Mouse (Mus musculus) lung, adult 18-20 months (tissue): Measurements from ENCODE around the gene Sync.
A peak's percentile ranks its signal among the peaks of the same experiment; 100 is the strongest.

Experiments used
- DNase-seq, 2 experiments: peaks; one replicate each; pipeline ENCODE4 v3.0.0; 2022; ENCODE audit warnings: mixed read lengths in 2 of 2

Sync gene

DNA sequence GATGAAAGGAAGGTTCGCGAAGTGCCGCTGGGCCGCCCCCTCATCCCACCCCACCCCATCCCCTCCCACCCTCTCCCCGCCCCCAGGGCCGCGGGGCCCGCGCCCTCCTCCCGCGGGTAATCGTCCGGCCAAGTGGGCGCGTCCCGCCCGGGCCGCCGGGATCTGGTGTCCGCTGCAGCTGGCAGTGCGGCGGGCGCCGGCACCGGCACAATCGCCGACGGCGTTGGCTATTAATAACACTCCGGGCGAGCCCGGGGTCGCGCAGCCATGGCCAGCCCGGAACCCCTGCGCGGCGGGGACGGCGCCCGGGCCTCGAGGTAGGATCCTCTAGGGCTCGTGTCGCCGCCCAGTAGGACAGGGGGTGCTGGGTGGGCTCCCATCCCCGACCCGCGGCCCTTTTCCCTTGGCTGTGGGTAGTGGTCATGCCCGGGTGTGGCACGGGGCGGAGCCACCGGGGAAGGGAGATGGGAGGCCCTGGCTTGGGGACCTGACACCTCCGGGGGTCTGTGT is at the start of gene Sync:
TSS of gene Sync (plus strand) at position 146 of the 510 bp plus-strand sequence.
- peak in 1 of 2 experiments; percentile 19 for DNase-seq

DNA sequence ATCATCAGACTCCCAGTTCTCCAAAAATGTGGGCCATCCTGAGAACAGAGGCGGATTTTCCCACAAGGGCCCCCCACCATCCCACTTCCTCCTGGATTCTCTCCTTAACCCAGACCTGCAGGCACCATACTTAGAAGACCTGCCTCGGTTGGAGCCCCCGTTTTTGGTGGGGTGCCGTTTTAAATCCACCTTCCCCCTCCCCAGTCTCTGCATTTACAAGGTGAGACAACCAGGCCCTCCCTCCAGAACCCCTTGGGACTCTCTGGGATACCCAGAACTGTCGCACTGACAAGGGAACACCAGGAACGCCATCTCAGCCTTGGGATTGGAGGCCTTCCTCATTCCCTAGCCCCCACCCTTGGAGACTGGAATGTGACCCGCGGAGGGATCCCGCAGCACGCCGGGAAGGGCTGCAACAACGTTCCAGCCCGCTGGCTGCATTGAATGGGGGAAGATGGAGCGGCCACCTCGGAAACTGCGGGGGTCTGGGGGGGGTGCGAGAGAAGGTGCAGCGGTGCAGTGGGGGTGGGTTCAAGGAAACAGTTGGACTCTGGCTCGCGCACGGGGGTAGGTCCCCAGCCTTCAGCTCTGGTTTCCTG is 49.5 kb upstream of the Sync start:
- DNase-seq, result no peak

DNA sequence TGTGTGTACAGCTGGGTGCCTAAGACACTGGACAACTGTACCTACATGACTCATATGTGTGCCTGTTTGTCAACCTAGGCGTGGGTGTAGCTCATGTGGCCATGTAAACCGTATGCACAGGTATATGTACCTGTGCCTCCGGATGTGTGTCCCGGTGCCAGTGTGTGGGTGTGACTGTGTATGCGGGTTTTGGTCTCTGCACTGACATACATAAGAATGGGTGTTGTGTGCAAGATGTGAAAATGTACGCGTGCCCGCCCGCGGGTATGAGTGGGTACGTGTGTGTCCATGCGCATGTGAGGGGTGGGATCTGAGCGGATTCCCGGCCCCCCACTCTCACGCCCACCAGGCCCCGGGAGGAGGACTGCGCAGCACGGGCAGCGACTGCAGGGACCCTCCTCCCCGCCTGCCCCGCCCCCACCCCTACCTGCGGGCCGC is 48.8 kb upstream of the Sync start:
- no peak for DNase-seq

DNA sequence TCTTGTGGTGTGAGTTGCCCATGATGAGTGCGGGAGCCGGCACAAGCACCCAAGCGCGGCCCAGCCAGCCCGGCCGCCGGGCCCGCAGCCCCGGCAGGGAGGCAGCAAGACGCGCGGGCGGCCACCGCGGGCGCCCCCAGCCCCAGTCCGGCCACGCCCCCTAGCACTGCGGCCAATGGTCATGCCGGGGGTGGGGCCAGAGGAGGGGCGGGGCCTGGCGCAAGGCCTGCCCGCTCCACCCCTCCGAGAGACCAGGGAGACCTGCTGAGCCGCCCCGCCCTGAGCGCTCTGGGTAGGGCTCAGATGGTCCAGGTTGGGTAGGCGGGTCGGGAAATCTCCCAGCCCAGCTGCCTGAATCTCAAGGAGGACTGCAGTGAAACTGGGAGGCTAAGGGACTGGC is 48.3 kb upstream of the Sync start:
- DNase-seq, result peak; percentile 75 to 82

DNA sequence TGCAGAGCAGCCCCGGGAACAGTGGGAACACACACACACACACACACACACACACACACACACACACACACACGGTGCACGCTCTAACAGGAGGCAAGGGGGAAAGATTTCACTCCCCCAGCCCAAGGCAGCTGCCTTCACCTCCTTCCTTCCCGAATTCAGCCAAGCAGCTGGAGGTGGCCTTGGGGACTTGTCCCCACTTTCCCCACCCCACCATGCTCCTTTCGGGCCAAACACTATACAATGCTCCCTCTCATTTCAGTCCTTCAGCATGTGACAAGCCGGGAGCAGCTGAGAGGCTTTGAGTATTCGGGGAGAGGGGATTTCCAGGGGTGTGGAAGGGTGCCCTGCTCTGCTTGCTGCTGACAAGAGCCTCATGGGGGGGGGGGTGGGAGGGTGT is 45.5 kb upstream of the Sync start:
- no peak for DNase-seq

DNA sequence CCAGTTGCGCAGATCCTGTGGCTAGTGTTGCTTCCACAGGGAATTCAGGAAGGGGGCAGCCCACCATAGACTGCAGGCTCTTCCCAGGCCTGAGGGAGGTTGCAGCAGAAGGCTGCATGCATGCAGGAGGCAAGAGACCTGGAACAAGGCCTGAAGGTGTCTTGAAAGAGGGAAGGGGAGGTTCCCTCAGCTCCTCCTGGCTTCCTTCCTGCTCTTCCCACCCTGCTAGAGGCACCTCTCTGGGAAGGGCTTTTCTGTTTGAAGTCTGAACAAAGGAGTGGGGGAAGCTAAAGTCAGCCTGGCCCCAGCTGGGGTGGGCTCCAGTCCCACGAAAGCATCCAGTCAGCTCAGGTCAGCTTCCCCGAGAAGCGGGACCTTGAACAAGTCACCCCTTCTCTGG is 45.1 kb upstream of the Sync start:
- no peak for DNase-seq

DNA sequence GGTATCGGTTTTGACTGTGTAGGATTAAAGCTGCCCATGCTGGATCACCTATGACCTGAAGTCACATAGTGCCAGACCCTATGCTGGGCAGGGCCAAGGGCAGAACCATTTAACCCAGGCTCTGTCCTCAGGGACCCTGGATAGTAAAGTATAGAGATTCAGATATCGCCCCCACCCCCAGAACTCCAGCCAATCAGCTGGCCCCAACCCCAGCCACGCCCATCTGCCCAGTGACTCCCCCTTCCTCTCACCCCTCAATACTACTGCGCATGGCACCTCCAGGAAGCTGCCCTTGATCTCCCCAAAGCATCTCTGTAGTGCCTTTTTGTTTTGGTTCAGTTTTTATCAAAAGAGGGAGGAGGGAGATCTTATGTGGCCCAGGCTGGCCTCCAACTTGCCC is 44.7 kb upstream of the Sync start:
- DNase-seq, result no peak

DNA sequence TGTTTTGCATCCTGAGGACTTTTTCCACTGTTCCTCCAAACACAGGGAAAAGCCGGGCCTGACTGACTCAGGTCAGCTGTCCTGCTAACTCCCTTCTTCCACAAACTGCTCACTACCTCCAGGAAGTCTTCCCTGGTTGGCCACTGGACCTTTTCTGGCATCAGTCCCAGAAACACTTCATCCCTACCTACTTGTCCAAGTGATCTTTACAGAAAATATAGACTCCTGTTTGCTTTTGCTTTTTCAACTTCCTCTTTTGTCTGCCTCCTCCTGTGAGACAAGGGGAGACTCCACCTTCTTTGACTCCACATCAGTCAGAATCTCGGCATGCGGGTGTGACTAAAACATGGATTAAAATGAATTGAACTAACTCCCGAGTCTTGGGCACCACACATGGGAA is 42.6 kb upstream of the Sync start:
- DNase-seq, result peak; percentile 71 to 88

DNA sequence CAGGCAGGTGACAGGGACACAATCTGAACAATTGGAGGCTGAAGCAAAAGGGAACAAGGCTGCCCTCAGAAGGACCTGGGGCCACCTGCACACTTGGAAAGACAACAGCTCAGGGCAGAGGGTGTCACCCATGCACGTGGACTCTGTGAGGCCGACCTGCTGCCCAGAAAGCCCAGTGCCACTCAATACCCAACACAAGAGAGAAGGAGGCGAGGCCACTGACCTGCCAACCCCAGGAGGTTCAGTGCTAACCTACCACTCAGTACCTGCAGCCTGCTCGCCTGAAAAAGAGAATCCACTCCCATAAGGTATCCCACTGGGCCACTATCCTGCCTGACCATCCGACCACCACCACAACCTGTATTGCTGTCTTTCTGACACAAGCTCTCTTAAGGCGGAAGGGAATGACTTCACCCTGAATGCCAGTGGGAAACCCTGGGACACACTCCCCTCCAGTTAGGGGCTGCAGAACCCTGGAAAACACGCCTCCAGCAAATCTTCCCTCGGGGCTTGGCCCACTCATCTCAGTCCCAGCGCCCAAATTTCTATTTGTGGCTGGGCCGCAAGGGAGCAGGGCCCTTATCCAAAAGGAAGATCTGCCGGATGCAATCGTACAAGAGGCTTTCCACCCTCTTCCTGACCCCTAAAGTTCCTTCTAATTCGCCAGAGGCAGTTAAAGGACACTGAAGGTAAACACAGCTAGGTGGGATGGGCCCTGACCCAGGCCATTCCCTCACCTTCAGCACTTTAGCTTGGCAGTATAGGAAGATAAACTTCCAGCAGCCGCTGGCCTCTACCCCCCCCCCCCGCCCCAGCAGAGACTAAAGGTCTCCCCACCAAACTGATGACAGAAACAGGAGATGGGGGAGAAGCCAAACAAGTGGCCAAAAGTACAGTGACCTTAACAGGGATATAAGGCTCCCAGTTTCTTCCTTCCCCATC is 40.8 kb upstream of the Sync start:
- peak in 1 of 2 experiments; percentile 71 for DNase-seq

DNA sequence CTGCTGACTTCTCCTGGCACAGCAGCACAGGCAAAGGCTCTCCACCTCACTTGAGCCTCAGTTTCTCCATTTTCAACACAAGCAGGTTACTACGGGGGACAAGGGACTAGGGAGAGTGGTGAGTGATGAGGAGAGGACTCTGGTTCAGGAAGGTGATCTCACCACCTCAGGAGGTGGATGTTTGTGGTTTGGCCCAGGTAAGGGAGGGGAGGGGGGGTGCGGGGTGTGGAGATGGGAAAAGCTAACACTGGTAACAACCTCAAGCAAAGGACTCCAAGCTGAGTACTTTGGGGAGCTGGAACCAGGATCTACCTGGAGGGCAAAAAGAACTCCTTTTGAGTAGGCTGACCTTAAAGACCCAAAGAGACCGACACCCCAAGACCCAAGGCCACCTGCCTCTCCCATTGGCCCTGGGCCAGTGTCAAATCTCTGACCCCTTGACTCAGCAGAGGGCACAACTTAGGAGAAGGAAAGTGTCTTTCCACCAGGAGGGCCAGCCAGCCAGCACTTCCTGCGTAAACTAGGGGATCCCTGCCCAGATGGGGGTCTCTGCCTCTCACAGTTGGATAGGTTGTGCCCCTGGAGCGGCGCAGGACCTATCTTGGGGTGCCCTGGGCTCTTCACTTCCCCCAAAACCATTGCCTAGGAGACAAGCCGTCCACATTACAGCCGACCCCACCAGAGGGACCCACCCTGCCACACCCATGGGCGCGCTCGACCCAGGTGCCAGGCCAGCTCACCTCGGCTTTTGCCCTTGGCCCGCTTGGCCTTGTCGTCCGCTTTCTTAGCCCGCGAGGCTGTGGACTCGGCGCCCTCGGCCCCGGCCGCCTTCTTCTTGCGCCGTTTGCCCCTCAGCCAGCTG is 39.8 kb upstream of the Sync start:
- DNase-seq, result peak; percentile 54 to 63

DNA sequence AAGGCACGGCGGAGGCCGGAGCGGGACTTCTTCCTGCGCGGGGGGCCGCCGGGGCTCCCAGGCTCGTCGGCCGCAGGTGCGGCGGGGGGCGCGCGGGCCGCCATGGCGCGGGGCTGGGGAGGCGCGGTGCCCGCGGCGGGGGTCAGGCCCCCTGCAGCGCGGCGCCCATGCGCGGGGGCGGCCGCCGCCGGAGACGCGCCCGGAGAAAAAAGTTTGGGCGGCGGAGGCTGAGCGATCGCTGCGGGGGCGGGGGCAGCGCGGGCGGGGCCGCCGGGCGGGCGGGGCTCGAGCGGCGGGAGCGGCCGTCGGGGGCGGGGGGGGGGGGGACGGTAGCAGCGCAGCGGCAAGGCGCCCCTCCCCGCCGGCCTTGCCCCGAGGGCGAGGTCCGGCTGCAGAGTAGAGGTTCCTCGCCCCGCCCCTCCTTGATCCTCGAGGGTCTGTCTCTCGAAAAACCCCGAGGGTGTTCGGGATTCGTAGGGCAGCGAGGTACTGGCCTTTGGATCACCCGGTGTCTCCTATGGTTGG is 39.1 kb upstream of the Sync start:
- peak in 1 of 2 experiments; percentile 69 for DNase-seq

DNA sequence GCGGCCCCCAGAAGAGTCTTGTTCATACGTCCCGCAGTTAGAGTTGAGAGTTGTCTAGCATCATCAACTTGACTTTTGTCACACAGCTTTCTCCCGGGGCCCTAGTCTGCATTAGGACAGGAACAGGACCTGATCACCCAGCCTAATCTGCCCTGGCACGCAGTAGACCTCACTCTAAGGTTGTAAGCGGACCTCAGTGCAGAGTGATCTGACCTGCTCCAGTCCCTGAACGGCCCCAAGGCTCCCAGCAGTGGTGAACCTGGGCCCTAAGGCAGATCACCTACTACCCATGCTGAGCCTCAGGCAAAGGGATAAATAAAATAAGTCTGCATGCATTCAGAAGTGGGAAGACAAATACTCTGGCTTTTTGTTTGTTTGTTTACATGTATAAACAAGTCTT is 38.1 kb upstream of the Sync start:
- no peak for DNase-seq

DNA sequence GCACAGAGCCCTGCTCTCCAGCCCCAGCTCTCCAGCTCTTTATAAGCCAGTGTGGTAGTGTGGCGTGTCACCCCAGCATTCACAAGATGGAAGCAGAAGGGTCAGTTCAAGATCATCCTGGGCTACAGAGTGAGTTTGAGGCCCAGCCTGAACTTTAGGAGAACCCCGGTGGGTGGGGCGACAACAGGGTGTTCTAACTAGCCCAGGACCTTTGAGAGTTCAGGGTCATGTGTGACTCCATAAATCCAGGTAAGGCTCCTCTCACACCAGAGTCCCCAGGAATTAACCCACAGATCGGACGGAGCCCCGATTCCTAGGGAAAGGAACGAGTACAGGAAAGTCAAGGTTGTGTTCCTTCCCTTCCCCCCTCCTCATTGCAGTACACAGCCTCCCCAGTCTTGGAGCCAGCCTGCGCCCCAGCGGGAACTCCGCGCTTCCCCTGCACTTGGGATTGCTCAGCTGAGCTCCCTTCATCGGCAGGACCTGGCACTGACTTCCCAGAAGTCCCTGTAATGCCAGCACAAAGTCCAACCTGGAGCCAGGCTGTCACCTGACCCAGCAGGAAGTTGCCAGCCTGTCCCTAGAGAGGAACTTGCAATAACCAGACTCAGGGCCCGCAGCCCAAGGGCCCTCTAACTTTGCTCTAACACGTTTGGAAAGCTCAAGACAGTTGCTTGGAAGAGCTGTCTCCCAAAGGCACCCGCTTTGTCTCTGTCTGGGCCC is 36.5 kb upstream of the Sync start:
- peak; percentile 74 to 78 for DNase-seq

DNA sequence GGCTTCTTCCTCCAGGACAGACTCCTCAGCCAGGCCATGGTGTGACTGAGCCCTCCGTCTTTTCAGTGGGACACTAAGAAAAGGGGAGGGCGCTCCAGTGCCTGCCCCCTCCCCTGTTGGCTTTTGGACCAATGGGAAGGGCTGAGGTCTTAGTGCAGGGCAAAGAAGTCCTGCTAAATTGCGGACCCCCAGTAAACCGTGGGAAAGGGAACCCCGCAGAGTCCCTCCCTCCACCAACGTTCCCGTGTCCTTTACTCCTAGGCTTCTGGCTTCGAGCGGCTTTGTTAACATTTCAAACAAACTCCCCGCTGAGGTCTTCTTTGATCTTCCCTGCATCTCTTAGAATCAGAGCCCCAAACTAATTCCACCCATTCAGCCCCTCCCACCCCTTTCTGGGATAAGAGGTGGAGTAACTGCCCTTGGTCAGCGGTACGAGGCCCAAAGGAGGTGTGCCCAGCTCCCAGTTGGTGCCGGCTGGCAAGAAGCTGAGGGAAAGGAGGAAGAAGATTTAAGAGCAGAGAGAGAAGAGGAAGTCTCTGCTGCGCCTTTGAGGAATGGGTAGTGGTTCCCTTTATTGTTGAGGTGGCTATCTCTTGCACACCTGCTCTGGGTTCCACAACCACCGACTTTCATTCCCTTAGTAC is 35.8 kb upstream of the Sync start:
- peak; percentile 59 to 61 for DNase-seq

DNA sequence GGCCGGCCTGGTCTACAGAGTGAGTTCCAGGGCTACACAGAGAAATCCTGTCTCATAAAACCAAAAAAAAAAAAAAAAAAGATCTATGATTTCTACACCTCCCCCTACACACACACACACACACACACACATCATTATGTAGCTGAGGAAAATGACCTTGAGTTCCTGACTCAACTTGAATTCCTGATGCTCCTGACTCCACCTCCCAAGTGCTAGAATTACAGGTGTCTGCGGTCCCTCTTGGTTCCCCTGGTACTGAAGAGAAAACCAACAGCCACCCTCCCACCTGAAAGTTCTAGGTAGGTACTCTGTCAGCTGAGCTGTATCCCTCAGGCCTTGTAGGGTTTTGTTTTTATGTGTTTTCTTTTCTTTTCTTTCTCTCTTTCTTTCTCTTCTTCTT is 34.9 kb upstream of the Sync start:
- DNase-seq, result no peak

DNA sequence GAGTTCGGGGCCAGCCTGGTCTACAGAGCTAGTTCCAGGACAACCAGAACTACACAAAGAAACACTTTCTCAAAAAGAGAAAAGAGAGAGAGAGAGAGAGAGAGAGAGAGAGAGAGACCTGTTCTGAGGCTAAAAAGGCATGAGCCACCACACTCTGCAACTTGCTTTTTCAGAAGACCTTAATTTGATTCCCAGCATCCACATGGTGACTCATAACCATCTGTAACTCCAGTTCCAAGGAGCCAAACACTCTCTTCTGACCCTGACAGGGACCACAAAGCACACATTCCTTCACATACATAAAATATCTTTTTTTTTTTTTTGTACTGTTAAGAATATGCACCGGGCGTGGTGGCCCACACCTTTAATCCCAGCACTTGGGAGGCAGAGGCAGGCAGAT is 32.8 kb upstream of the Sync start:
- no peak for DNase-seq

DNA sequence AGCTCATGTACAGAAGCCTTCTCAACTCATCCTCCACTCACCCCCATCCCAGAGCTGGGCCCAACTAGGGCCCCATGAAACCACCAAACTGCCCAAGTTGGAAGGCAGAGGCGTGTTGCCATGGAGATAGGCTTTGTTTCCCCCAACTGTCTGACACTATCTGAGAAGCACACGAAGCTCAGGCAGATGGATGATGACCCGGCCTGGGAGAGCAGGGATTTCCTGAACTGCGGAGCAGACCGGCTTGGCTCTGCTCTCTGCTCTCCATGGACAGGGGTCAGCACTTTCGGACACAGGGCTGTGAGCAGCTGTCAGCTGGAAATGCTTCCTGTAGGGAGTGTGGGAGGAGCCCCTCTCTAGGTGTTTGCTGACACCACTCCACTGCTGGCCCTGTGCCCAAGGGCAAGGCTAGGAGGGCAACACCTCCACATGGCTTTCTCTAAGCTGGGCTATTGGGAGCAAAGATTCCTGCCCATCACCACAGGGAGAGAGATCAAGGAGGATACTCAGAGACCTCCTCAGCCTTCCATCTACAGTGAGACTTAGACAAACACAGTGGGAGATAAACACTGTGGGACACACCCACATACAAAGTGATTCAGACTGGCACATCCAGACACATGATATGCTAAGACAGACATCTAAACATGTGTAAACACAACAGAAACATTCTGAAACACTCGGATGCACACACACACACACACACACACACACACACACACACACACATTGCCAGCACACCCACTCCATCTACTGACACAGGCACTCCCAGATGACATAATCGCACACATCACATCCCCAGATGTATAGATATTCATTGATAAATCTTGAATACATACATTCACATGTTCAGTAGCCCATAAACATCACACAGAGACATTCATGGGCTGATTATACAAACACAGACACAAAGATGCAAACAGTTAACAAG is 30.7 kb upstream of the Sync start:
- peak; percentile 74 to 84 for DNase-seq

DNA sequence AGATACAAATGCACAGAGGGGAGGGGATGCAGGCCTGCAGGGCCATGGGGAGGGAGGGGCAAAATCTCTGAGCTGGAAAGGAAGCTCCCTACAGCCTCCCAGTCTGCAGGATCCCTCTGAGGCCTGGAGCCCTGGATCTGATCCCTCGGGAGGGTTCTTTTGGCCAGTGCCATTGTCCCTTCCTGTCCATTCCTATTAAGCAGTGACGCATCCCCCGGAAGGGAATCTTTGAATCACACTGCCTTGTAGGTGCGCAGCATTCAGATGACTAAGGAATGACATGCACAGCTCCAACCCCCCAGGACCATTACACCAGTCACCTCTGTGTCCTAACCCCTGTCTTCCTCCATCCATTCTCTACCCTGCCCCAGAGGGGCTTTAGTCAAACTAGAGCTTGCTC is 28.3 kb upstream of the Sync start:
- no peak for DNase-seq

DNA sequence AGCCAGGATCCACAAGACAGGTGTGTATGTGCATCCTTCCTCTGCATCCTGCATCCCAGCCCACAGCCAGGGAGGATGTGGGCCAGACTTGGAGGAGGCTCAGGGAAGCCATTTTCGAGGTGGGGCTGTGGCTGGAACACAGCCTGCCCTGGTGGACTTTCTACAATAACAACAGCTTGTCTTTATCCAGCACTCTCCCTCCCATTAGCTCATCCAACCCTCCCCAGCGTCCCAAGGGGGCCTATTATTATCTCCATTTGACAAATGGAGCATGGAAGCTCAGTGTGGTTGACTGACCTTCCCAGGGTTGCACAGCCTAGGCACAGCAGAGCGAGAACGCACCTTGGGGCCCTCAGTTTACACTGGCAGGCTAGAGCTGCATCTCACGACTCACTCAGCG is 26.7 kb upstream of the Sync start:
- DNase-seq, result no peak

DNA sequence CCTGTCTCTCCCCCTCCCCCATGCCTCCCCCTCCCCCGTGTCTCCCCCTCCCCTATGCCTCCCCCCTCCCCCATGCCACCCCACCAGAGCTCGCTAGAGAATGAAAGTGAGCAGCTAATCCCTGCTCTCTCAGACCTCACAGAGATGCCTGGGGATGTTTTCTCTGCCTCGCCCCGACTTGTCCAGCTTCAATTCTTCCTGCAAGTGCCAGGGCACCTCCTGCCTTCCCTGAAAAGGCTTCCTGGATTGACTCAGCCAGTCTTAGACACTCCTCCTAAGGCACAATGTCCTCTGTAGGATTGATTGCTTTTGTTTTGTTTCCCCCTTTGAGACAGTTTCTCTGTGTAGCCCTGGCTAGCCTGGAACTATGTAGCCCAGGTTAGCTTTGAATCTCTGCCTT is 26.2 kb upstream of the Sync start, which contains the start of gene C77080:
TSS of gene C77080 (minus strand) at position 209 of the 400 bp plus-strand sequence.
- no peak for DNase-seq
